Comparison of ENCODE assay signal across 16 mouse cellular contexts in the genomic region with DNA sequence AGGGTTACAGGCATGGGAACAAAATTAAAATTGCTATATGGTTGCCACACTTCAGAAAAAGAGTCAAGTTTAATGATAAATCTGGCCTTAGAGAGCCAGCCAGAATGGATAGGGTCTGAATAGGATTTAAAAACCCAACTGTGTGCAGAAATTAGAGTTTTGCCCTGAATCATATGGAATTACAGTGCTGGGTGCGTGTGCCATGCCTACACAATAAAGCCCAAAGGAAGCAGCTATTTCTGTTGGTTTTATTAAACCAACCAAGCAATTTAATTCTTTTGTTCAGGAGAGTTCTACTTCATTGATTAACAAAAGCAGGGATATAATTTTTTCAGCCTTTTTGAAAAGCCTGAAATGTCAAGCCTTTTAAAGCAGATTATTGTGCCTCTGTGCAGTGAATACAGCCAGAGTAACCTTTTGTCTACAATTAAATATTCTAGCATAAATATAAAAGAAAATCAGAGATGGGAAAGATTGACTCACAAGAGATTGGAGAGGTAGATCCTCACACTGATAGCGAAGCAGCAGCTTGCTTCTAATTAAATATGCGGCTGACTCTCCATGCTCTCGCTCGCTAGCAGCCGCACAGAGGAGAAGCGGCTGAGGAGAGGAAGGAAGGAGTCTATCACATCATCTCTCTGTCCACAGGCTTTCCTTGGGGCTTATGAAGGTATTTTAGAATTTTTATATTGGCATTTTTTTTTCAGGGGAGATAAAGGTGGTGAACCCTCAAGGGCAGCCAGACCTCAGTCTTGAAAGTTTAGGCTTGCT. TPM values are rescaled to one million over a fixed set of nuclear protein-coding genes. Genes with fewer than 3 reads are reported as not detected.
DNase-seq lines count a peak whose midpoint lies in the region; ATAC-seq and TF ChIP-seq lines count a peak whose summit lies in the region.
"Had no signal": no experiment of that assay in that cellular context is flagged by ENCODE, and none has a peak within 500 bp of the region (broad histone marks: within the 10 kb centered on the region; RNA-seq: fewer than 3 reads in every experiment).

No protein-coding gene starts in this region.

- peaks cover 3% of the 10 kb centered on the region; the same call in 1 of the 2 replicates for H3K4me1 ChIP-seq in forebrain, embryonic 11.5 days (replicated peaks; ENCODE audit: control insufficient read depth, insufficient read depth, low read length)
- peaks cover 10% of the 10 kb centered on the region for H3K4me1 ChIP-seq in hindbrain, embryonic 14.5 days (replicated peaks; ENCODE audit: control insufficient read depth, insufficient read depth, low read length)
- no peaks in the 10 kb centered on the region for H3K4me1 ChIP-seq in midbrain, postnatal 0 days (ENCODE audit: insufficient read depth, low read length)
- no peaks in the 10 kb centered on the region for H3K4me1 ChIP-seq in embryonic facial prominence, embryonic 10.5 days
- H3K4me1 ChIP-seq: embryonic facial prominence, embryonic 12.5 days had no signal

- H3K27me3 ChIP-seq in forebrain, embryonic 11.5 days (ENCODE audit: control insufficient read depth, insufficient read depth, low read length): no peaks in the 10 kb centered on the region
- no peaks in the 10 kb centered on the region for H3K27me3 ChIP-seq in hindbrain, embryonic 14.5 days (ENCODE audit: control insufficient read depth, insufficient read depth, low read length)
- H3K27me3 ChIP-seq in midbrain, postnatal 0 days (ENCODE audit: insufficient read depth, low read length): no peaks in the 10 kb centered on the region
- peaks cover 29% of the 10 kb centered on the region for H3K27me3 ChIP-seq in embryonic facial prominence, embryonic 10.5 days (replicated peaks; ENCODE audit: low read depth, poor library complexity, severe bottlenecking)
- H3K27me3 ChIP-seq: embryonic facial prominence, embryonic 12.5 days had no signal

- peak; percentile 50 for DNase-seq in Muller cell, postnatal 12 days (ENCODE audit: inconsistent ontology term)
- DNase-seq in forebrain, embryonic 11.5 days (ENCODE audit: low spot score): no peak
- DNase-seq in hindbrain, embryonic 14.5 days (ENCODE audit: low spot score): peak; percentile 58
- DNase-seq in midbrain, postnatal 0 days (ENCODE audit: low spot score): peak; percentile 27
- no peak for DNase-seq in embryonic facial prominence, embryonic 10.5 days (ENCODE audit: low spot score)
- DNase-seq in spleen, postnatal 14 days (ENCODE audit: low spot score in 2 of 2): no peak
- DNase-seq in adrenal gland, postnatal 14 days: no peak
- DNase-seq: adrenal gland, postnatal 36 days; B cell, adult 2 months; cerebellum, adult 18-20 months; heart, postnatal 10 days; kidney, adult 18-20 months; lung, postnatal 14 days had no signal

- no peaks in the 10 kb centered on the region for H3K36me3 ChIP-seq in forebrain, embryonic 11.5 days (ENCODE audit: control insufficient read depth, insufficient read depth, low read length)
- no peaks in the 10 kb centered on the region for H3K36me3 ChIP-seq in hindbrain, embryonic 14.5 days (replicated peaks; ENCODE audit: control insufficient read depth, insufficient read depth)
- no peaks in the 10 kb centered on the region for H3K36me3 ChIP-seq in midbrain, postnatal 0 days (ENCODE audit: insufficient read depth, low read length)
- H3K36me3 ChIP-seq in embryonic facial prominence, embryonic 10.5 days (replicated peaks): no peaks in the 10 kb centered on the region
- H3K36me3 ChIP-seq: embryonic facial prominence, embryonic 12.5 days had no signal

- no peak for TF ChIP-seq CTCF in midbrain, postnatal 0 days (IDR thresholded peaks at IDR 0.05)

- no peaks in the 10 kb centered on the region for H3K9me3 ChIP-seq in forebrain, embryonic 11.5 days (ENCODE audit: control insufficient read depth, low read length)
- no peaks in the 10 kb centered on the region for H3K9me3 ChIP-seq in hindbrain, embryonic 14.5 days (ENCODE audit: control insufficient read depth, low read length)
- no peaks in the 10 kb centered on the region for H3K9me3 ChIP-seq in midbrain, postnatal 0 days (ENCODE audit: low read length)
- no peaks in the 10 kb centered on the region for H3K9me3 ChIP-seq in embryonic facial prominence, embryonic 10.5 days
- H3K9me3 ChIP-seq: embryonic facial prominence, embryonic 12.5 days had no signal

- no peak overlapping the region for H3K9ac ChIP-seq in forebrain, embryonic 11.5 days (ENCODE audit: low read length)
- H3K9ac ChIP-seq in hindbrain, embryonic 14.5 days: no peak overlapping the region
- no peak overlapping the region for H3K9ac ChIP-seq in midbrain, postnatal 0 days (replicated peaks; ENCODE audit: low read length, poor library complexity, severe bottlenecking)
- H3K9ac ChIP-seq: embryonic facial prominence, embryonic 12.5 days; liver, embryonic 14.5 days had no signal

- ATAC-seq in forebrain, embryonic 11.5 days (replicated peaks; ENCODE audit: low FRiP score): peak; percentile 79
- peak; percentile 80 for ATAC-seq in hindbrain, embryonic 14.5 days (ENCODE audit: low FRiP score)
- 0 out of 2 replicates have a peak, but pooled peaks have one; percentile 49 for ATAC-seq in midbrain, postnatal 0 days (ENCODE audit: low FRiP score)
- no peak for ATAC-seq in megakaryocyte progenitor cell, adult 5-6 weeks (replicated peaks; ENCODE audit: poor library complexity)

- 11% methylated on average over 7 of the region's 7 CpGs for WGBS in forebrain, embryonic 11.5 days
- WGBS in hindbrain, embryonic 14.5 days: 12% methylated on average over 7 of the region's 7 CpGs
- WGBS in midbrain, postnatal 0 days: 9% methylated on average over 7 of the region's 7 CpGs
- 38% methylated on average over 7 of the region's 7 CpGs for WGBS in embryonic facial prominence, embryonic 10.5 days

- peak overlapping the region; percentile 15; the same call in 1 of the 2 replicates for H3K4me2 ChIP-seq in forebrain, embryonic 11.5 days (ENCODE audit: low read depth, low read length, severe bottlenecking)
- H3K4me2 ChIP-seq in hindbrain, embryonic 14.5 days (replicated peaks): peak overlapping the region; percentile 31; the same call in 1 of the 2 replicates
- peak overlapping the region; percentile 30 for H3K4me2 ChIP-seq in midbrain, postnatal 0 days (ENCODE audit: low read depth, low read length, poor library complexity, severe bottlenecking)
- H3K4me2 ChIP-seq: embryonic facial prominence, embryonic 12.5 days had no signal

- H3K27ac ChIP-seq in forebrain, embryonic 11.5 days (ENCODE audit: low read depth, low read length): no peak overlapping the region
- H3K27ac ChIP-seq in hindbrain, embryonic 14.5 days: no peak overlapping the region
- no peak overlapping the region for H3K27ac ChIP-seq in midbrain, postnatal 0 days (ENCODE audit: low read depth, low read length)
- no peak overlapping the region for H3K27ac ChIP-seq in embryonic facial prominence, embryonic 10.5 days (replicated peaks)
- H3K27ac ChIP-seq: embryonic facial prominence, embryonic 12.5 days; liver, embryonic 14.5 days had no signal

- H3K4me3 ChIP-seq in forebrain, embryonic 11.5 days (ENCODE audit: low read depth, low read length): peak overlapping the region; percentile 9; the same call in 1 of the 2 replicates
- H3K4me3 ChIP-seq in hindbrain, embryonic 14.5 days (replicated peaks; ENCODE audit: low read length): no peak overlapping the region
- 0 out of 2 replicates have a peak overlapping the region, but pooled peaks have one; percentile 3 for H3K4me3 ChIP-seq in midbrain, postnatal 0 days (ENCODE audit: low read depth, low read length)
- no peak overlapping the region for H3K4me3 ChIP-seq in embryonic facial prominence, embryonic 10.5 days
- H3K4me3 ChIP-seq: embryonic facial prominence, embryonic 12.5 days had no signal

RNA-seq across cellular contexts. Expression of a gene that starts 23.0 kb away (rescaled TPM):
- polyA plus RNA-seq in forebrain, embryonic 11.5 days (2014; fragmentation: Nextera tagmentation; extraction: Ambion mirVana): 166 and 168 TPM in 2 replicates
- polyA plus RNA-seq in hindbrain, embryonic 14.5 days (2014; fragmentation: Nextera tagmentation; extraction: Ambion mirVana): 126 and 156 TPM in 2 replicates
- 79.9 and 85.9 TPM in 2 replicates for total RNA-seq in midbrain, postnatal 0 days (2014; rRNA removed)
- polyA plus RNA-seq in midbrain, postnatal 0 days (2015; fragmentation: Nextera tagmentation; extraction: Ambion mirVana): 169 and 176 TPM in 2 replicates
- 170 and 172 TPM in 2 replicates for polyA plus RNA-seq in embryonic facial prominence, embryonic 10.5 days (2016; fragmentation: Nextera tagmentation; extraction: Ambion mirVana)
- total RNA-seq in adrenal gland, postnatal 14 days (2021): 116 and 129 TPM in 2 replicates
- total RNA-seq in megakaryocyte progenitor cell, adult 5-6 weeks (2015): 155 and 171 TPM in 2 replicates
- 183 and 206 TPM in 2 replicates for total RNA-seq in megakaryocyte progenitor cell, adult 5-6 weeks (2017)

Comparison
In these comparisons a context has a peak if more than half of its experiments do, and no peak if none do; other contexts are left out.
1. DNase-seq: peak in Muller cell, postnatal 12 days (single experiment), hindbrain, embryonic 14.5 days (single experiment) and midbrain, postnatal 0 days (single experiment); none in forebrain, embryonic 11.5 days (single experiment), embryonic facial prominence, embryonic 10.5 days (single experiment), spleen, postnatal 14 days (0 of 2) and adrenal gland, postnatal 14 days (single experiment).
2. H3K4me3 ChIP-seq: peak in forebrain, embryonic 11.5 days (single experiment) and midbrain, postnatal 0 days (single experiment); none in hindbrain, embryonic 14.5 days (single experiment) and embryonic facial prominence, embryonic 10.5 days (single experiment).
3. Peak in every context shown above with its lines, with median percentiles within 50 percentile points of each other: H3K4me2 ChIP-seq.